Mouse (Mus musculus): ENCODE results near the gene Fli1. TPM values are rescaled to one million over a fixed set of nuclear protein-coding genes. Genes with fewer than 3 reads are reported as not detected.

The Fli1 gene
- polyA plus RNA-seq, 2 experiments = 2.5 to 6.9 TPM

GRCm38 (mm10) chr9:32529594-32529993, 13.1 kb downstream of the Fli1 start:
- Histone ChIP-seq H3K4me3 (ENCODE audit: insufficient read depth in 1 of 2, low read depth in 2 of 2, low read length in 2 of 2) (no peak overlapping the region), H3K9me3 (ENCODE audit: control insufficient read depth, low read length) (no peaks in the 10 kb centered on the region), H3K27ac (no peak overlapping the region), H3K36me3 (replicated peaks; ENCODE audit: control insufficient read depth, insufficient read depth, low read depth) (no peaks in the 10 kb centered on the region), H3K4me1 (replicated peaks; ENCODE audit: control insufficient read depth in 2 of 2, insufficient read depth in 2 of 2, low read length in 1 of 2) (peaks cover 0 to 25% of the 10 kb centered on the region in 2 experiments; a peak in 2 of 4 replicates), H3K9ac (replicated peaks) (no peak overlapping the region), H3K27me3 (ENCODE audit: control insufficient read depth, insufficient read depth, low read length) (no peaks in the 10 kb centered on the region), H3K4me2 (ENCODE audit: low read depth) (no peak overlapping the region)
- no peak for TF ChIP-seq CTCF (IDR thresholded peaks at IDR 0.05; ENCODE audit: low read depth)
- TF ChIP-seq EP300 (IDR thresholded peaks at IDR 0.05; ENCODE audit: low read depth) = no peak
- WGBS (ENCODE audit: insufficient replicate concordance) = 22% methylated on average over 5 of the region's 5 CpGs
- DNase-seq (ENCODE audit: low read depth in 3 of 3, low spot score in 3 of 3) = no peak
- ATAC-seq (ENCODE audit: insufficient read depth) = no peak

- H3K4me3 ChIP-seq (ENCODE audit: insufficient read depth in 1 of 2, low read depth in 2 of 2, low read length in 2 of 2) = no peak overlapping the region
- no peak overlapping the region for H3K9ac ChIP-seq (replicated peaks)
- WGBS (ENCODE audit: insufficient replicate concordance) = 76% methylated on average over 7 of the region's 7 CpGs
- H3K4me2 ChIP-seq (ENCODE audit: low read depth) = no peak overlapping the region
- H3K9me3 ChIP-seq (ENCODE audit: control insufficient read depth, low read length) = no peaks in the 10 kb centered on the region
- no peaks in the 10 kb centered on the region for H3K27me3 ChIP-seq (ENCODE audit: control insufficient read depth, insufficient read depth, low read length)
- DNase-seq (ENCODE audit: low read depth in 3 of 3, low spot score in 3 of 3) (no peak), ATAC-seq (ENCODE audit: insufficient read depth) (no peak)
- H3K4me1 ChIP-seq (replicated peaks; ENCODE audit: control insufficient read depth in 2 of 2, insufficient read depth in 2 of 2, low read length in 1 of 2) = peaks cover 0 to 25% of the 10 kb centered on the region in 2 experiments; a peak in 2 of 4 replicates
- no peaks in the 10 kb centered on the region for H3K36me3 ChIP-seq (replicated peaks; ENCODE audit: control insufficient read depth, insufficient read depth, low read depth)
- no peak for TF ChIP-seq EP300 (IDR thresholded peaks at IDR 0.05; ENCODE audit: low read depth)
- TF ChIP-seq CTCF (IDR thresholded peaks at IDR 0.05; ENCODE audit: low read depth) = no peak
- no peak overlapping the region for H3K27ac ChIP-seq
Measured at GRCm38 (mm10) chr9:32527329-32527728, 15.3 kb downstream of the Fli1 start.

- DNase-seq (ENCODE audit: low read depth in 3 of 3, low spot score in 3 of 3) (no peak), ATAC-seq (ENCODE audit: insufficient read depth) (no peak)
- no peak overlapping the region for H3K4me3 ChIP-seq (ENCODE audit: insufficient read depth in 1 of 2, low read depth in 2 of 2, low read length in 2 of 2)
- no peaks in the 10 kb centered on the region for H3K36me3 ChIP-seq (replicated peaks; ENCODE audit: control insufficient read depth, insufficient read depth, low read depth)
- 49% methylated on average over 5 of the region's 5 CpGs for WGBS (ENCODE audit: insufficient replicate concordance)
- H3K4me1 ChIP-seq (replicated peaks; ENCODE audit: control insufficient read depth in 2 of 2, insufficient read depth in 2 of 2, low read length in 1 of 2) = peaks cover 0 to 32% of the 10 kb centered on the region in 2 experiments; a peak in 2 of 4 replicates
- no peak overlapping the region for H3K4me2 ChIP-seq (ENCODE audit: low read depth)
- H3K9me3 ChIP-seq (ENCODE audit: control insufficient read depth, low read length) = no peaks in the 10 kb centered on the region
- TF ChIP-seq CTCF (IDR thresholded peaks at IDR 0.05; ENCODE audit: low read depth) (no peak), EP300 (IDR thresholded peaks at IDR 0.05; ENCODE audit: low read depth) (no peak)
- no peak overlapping the region for H3K27ac ChIP-seq
- no peak overlapping the region for H3K9ac ChIP-seq (replicated peaks)
- no peaks in the 10 kb centered on the region for H3K27me3 ChIP-seq (ENCODE audit: control insufficient read depth, insufficient read depth, low read length)
Measured at GRCm38 (mm10) chr9:32525787-32526186, 16.9 kb downstream of the Fli1 start.

GRCm38 (mm10) chr9:32522536-32523245, 20.0 kb downstream of the Fli1 start:
- TF ChIP-seq EP300 (IDR thresholded peaks at IDR 0.05; ENCODE audit: low read depth) (no peak), CTCF (IDR thresholded peaks at IDR 0.05; ENCODE audit: low read depth) (no peak)
- H3K27ac ChIP-seq = no peak overlapping the region
- H3K4me2 ChIP-seq (ENCODE audit: low read depth) = no peak overlapping the region
- H3K9me3 ChIP-seq (ENCODE audit: control insufficient read depth, low read length) = no peaks in the 10 kb centered on the region
- ATAC-seq (ENCODE audit: insufficient read depth) = no peak
- peaks cover 8 to 35% of the 10 kb centered on the region in 2 experiments for H3K4me1 ChIP-seq (replicated peaks; ENCODE audit: control insufficient read depth in 2 of 2, insufficient read depth in 2 of 2, low read length in 1 of 2)
- no peak overlapping the region for H3K9ac ChIP-seq (replicated peaks)
- H3K4me3 ChIP-seq (ENCODE audit: insufficient read depth in 1 of 2, low read depth in 2 of 2, low read length in 2 of 2) = no peak overlapping the region
- WGBS (ENCODE audit: insufficient replicate concordance) = 69% methylated on average over 2 of the region's 2 CpGs
- no peaks in the 10 kb centered on the region for H3K27me3 ChIP-seq (ENCODE audit: control insufficient read depth, insufficient read depth, low read length)
- no peak for DNase-seq (ENCODE audit: low read depth in 3 of 3, low spot score in 3 of 3)
- no peaks in the 10 kb centered on the region for H3K36me3 ChIP-seq (replicated peaks; ENCODE audit: control insufficient read depth, insufficient read depth, low read depth)

GRCm38 (mm10) chr9:32521331-32521730, 21.3 kb downstream of the Fli1 start:
- Histone ChIP-seq H3K9me3 (ENCODE audit: control insufficient read depth, low read length) (no peaks in the 10 kb centered on the region), H3K4me1 (replicated peaks; ENCODE audit: control insufficient read depth in 2 of 2, insufficient read depth in 2 of 2, low read length in 1 of 2) (peaks cover 8 to 46% of the 10 kb centered on the region in 2 experiments), H3K27ac (no peak overlapping the region), H3K9ac (replicated peaks) (no peak overlapping the region), H3K27me3 (ENCODE audit: control insufficient read depth, insufficient read depth, low read length) (no peaks in the 10 kb centered on the region), H3K4me3 (ENCODE audit: insufficient read depth in 1 of 2, low read depth in 2 of 2, low read length in 2 of 2) (no peak overlapping the region), H3K4me2 (ENCODE audit: low read depth) (no peak overlapping the region), H3K36me3 (replicated peaks; ENCODE audit: control insufficient read depth, insufficient read depth, low read depth) (no peaks in the 10 kb centered on the region)
- DNase-seq (ENCODE audit: low read depth in 3 of 3, low spot score in 3 of 3) (no peak), ATAC-seq (ENCODE audit: insufficient read depth) (peak; percentile 72)
- TF ChIP-seq EP300 (IDR thresholded peaks at IDR 0.05; ENCODE audit: low read depth) (peak; percentile 26; the same call in 1 of the 2 replicates), CTCF (IDR thresholded peaks at IDR 0.05; ENCODE audit: low read depth) (no peak)
- WGBS (ENCODE audit: insufficient replicate concordance) = 12% methylated on average over 3 of the region's 3 CpGs

All from liver, embryonic 14.5 days (tissue).